ENCODE assay signal across 9 mouse cellular contexts in the genomic region with DNA sequence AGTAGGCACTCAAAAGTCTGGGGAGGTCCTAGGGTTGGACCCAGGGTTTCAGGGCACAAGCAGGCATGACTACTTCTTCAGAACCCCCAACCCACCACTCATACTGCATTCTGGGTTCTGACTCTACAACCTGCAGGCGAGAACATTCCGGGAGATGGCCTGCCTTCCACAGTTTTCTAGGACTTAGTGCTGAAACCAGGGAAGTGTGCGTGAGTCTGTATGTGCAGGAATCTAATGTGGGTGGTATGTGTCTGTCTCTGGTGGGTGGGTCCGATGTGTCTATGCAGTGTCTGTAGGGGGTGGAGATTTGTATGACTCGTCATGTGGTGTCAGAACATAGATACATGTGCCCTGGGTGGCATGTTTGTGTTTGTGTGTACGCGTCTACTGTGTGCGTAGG. TPM values are rescaled to one million over a fixed set of nuclear protein-coding genes. Genes with fewer than 3 reads are reported as not detected.
DNase-seq lines count a peak whose midpoint lies in the region; ATAC-seq lines count a peak whose summit lies in the region.
"Had no signal": no experiment of that assay in that cellular context is flagged by ENCODE, and none has a peak within 500 bp of the region (broad histone marks: within the 10 kb centered on the region; RNA-seq: fewer than 3 reads in every experiment).

No protein-coding gene starts in this region.

- no peak for ATAC-seq in heart, embryonic 13.5 days (ENCODE audit: extremely low read depth, insufficient number of reproducible peaks, low FRiP score, low TSS enrichment)
- ATAC-seq in midbrain, embryonic 11.5 days (ENCODE audit: low FRiP score): no peak
- ATAC-seq in cerebellum, adult (ENCODE audit: insufficient number of reproducible peaks, low FRiP score, low TSS enrichment): no peak
- ATAC-seq: CD4-positive, CD25-positive, alpha-beta regulatory T cell, adult 4 months had no signal

- peak overlapping the region; percentile 85 for H3K4me2 ChIP-seq in heart, embryonic 13.5 days
- peak overlapping the region; percentile 77 for H3K4me2 ChIP-seq in midbrain, embryonic 11.5 days

- peak overlapping the region; percentile 63 for H3K4me3 ChIP-seq in heart, embryonic 13.5 days
- peak overlapping the region; percentile 87 for H3K4me3 ChIP-seq in embryonic facial prominence, embryonic 10.5 days
- peak overlapping the region; percentile 83 for H3K4me3 ChIP-seq in hindbrain, embryonic 10.5 days
- H3K4me3 ChIP-seq in midbrain, embryonic 11.5 days (ENCODE audit: low read depth, low read length): 0 out of 2 replicates have a peak overlapping the region, but pooled peaks have one; percentile 13

- peaks cover 78% of the 10 kb centered on the region for H3K4me1 ChIP-seq in heart, embryonic 13.5 days
- peaks cover 55% of the 10 kb centered on the region for H3K4me1 ChIP-seq in embryonic facial prominence, embryonic 10.5 days
- peaks cover 53% of the 10 kb centered on the region for H3K4me1 ChIP-seq in hindbrain, embryonic 10.5 days (replicated peaks)
- H3K4me1 ChIP-seq in midbrain, embryonic 11.5 days (ENCODE audit: control insufficient read depth, insufficient read depth, low read length): peaks cover 36% of the 10 kb centered on the region

- H3K27ac ChIP-seq in heart, embryonic 13.5 days (replicated peaks): peak overlapping the region; percentile 95
- H3K27ac ChIP-seq in embryonic facial prominence, embryonic 10.5 days (replicated peaks): peak overlapping the region; percentile 100
- H3K27ac ChIP-seq in hindbrain, embryonic 10.5 days: peak overlapping the region; percentile 98
- H3K27ac ChIP-seq in midbrain, embryonic 11.5 days (ENCODE audit: low read depth, low read length): no peak overlapping the region

- peak overlapping the region; percentile 89 for H3K9ac ChIP-seq in heart, embryonic 13.5 days
- peak overlapping the region; percentile 99 for H3K9ac ChIP-seq in midbrain, embryonic 11.5 days (ENCODE audit: low read length)

- 76% methylated on average over 8 of the region's 8 CpGs for WGBS in heart, embryonic 13.5 days
- WGBS in embryonic facial prominence, embryonic 10.5 days: 92% methylated on average over 8 of the region's 8 CpGs
- WGBS in hindbrain, embryonic 10.5 days: 90% methylated on average over 8 of the region's 8 CpGs
- 92% methylated on average over 8 of the region's 8 CpGs for WGBS in midbrain, embryonic 11.5 days

- H3K9me3 ChIP-seq in heart, embryonic 13.5 days: no peaks in the 10 kb centered on the region
- no peaks in the 10 kb centered on the region for H3K9me3 ChIP-seq in embryonic facial prominence, embryonic 10.5 days
- H3K9me3 ChIP-seq in hindbrain, embryonic 10.5 days: no peaks in the 10 kb centered on the region
- no peaks in the 10 kb centered on the region for H3K9me3 ChIP-seq in midbrain, embryonic 11.5 days (ENCODE audit: control insufficient read depth, low read length)

- DNase-seq in heart, postnatal 4 days: no peak
- no peak for DNase-seq in embryonic facial prominence, embryonic 10.5 days (ENCODE audit: low spot score)
- no peak for DNase-seq in hindbrain, embryonic 10.5 days (ENCODE audit: low spot score)
- DNase-seq in midbrain, embryonic 11.5 days (ENCODE audit: low spot score, missing footprints): no peak
- DNase-seq in thymus, postnatal 25 days: no peak
- DNase-seq in spleen, postnatal 36 days (ENCODE audit: low spot score in 2 of 2): no peak

- H3K36me3 ChIP-seq in heart, embryonic 13.5 days: peaks cover 26% of the 10 kb centered on the region
- peaks cover 48% of the 10 kb centered on the region for H3K36me3 ChIP-seq in embryonic facial prominence, embryonic 10.5 days (replicated peaks)
- peaks cover 53% of the 10 kb centered on the region for H3K36me3 ChIP-seq in hindbrain, embryonic 10.5 days
- peaks cover 17% of the 10 kb centered on the region for H3K36me3 ChIP-seq in midbrain, embryonic 11.5 days (ENCODE audit: control insufficient read depth, insufficient read depth, low read length)

- no peaks in the 10 kb centered on the region for H3K27me3 ChIP-seq in heart, embryonic 13.5 days (replicated peaks)
- no peaks in the 10 kb centered on the region for H3K27me3 ChIP-seq in embryonic facial prominence, embryonic 10.5 days (replicated peaks; ENCODE audit: low read depth, poor library complexity, severe bottlenecking)
- H3K27me3 ChIP-seq in hindbrain, embryonic 10.5 days (ENCODE audit: insufficient read depth, poor library complexity, severe bottlenecking): no peaks in the 10 kb centered on the region
- no peaks in the 10 kb centered on the region for H3K27me3 ChIP-seq in midbrain, embryonic 11.5 days (ENCODE audit: control insufficient read depth, insufficient read depth, low read length)

RNA-seq across cellular contexts. Expression of gene Plxnb1, which starts 3.2 kb away (rescaled TPM):
- 7.1 and 8.2 TPM in 2 replicates for polyA plus RNA-seq in heart, embryonic 13.5 days (2015; fragmentation: Nextera tagmentation; extraction: Ambion mirVana)
- total RNA-seq in heart, postnatal 4 days (2021): 10 to 100 TPM; 31.0 to 31.5 TPM
- 24.8 and 28.6 TPM in 2 replicates for polyA plus RNA-seq in embryonic facial prominence, embryonic 10.5 days (2016; fragmentation: Nextera tagmentation; extraction: Ambion mirVana)
- 26.8 and 34.4 TPM in 2 replicates for polyA plus RNA-seq in hindbrain, embryonic 10.5 days (2016; fragmentation: Nextera tagmentation; extraction: Ambion mirVana)
- 17.1 and 17.7 TPM in 2 replicates for polyA plus RNA-seq in midbrain, embryonic 11.5 days (2014; fragmentation: Nextera tagmentation; extraction: Ambion mirVana)

RNA-seq across cellular contexts. Expression of gene Tma7, which starts 16.0 kb away (rescaled TPM):
- 568 and 620 TPM in 2 replicates for polyA plus RNA-seq in heart, embryonic 13.5 days (2015; fragmentation: Nextera tagmentation; extraction: Ambion mirVana)
- total RNA-seq in heart, postnatal 4 days (2021): 100 to 1,000 TPM; 294 to 307 TPM
- 784 and 812 TPM in 2 replicates for polyA plus RNA-seq in embryonic facial prominence, embryonic 10.5 days (2016; fragmentation: Nextera tagmentation; extraction: Ambion mirVana)
- 758 and 785 TPM in 2 replicates for polyA plus RNA-seq in hindbrain, embryonic 10.5 days (2016; fragmentation: Nextera tagmentation; extraction: Ambion mirVana)
- 819 and 852 TPM in 2 replicates for polyA plus RNA-seq in midbrain, embryonic 11.5 days (2014; fragmentation: Nextera tagmentation; extraction: Ambion mirVana)

RNA-seq across cellular contexts. Expression of gene Ccdc51, which starts 16.1 kb away (rescaled TPM):
- 12.4 and 16.7 TPM in 2 replicates for polyA plus RNA-seq in heart, embryonic 13.5 days (2015; fragmentation: Nextera tagmentation; extraction: Ambion mirVana)
- 10 to 100 TPM; 11.5 to 12.2 TPM for total RNA-seq in heart, postnatal 4 days (2021)
- 11.8 and 13.3 TPM in 2 replicates for polyA plus RNA-seq in embryonic facial prominence, embryonic 10.5 days (2016; fragmentation: Nextera tagmentation; extraction: Ambion mirVana)
- 14.4 and 16.1 TPM in 2 replicates for polyA plus RNA-seq in hindbrain, embryonic 10.5 days (2016; fragmentation: Nextera tagmentation; extraction: Ambion mirVana)
- 11.4 and 14.2 TPM in 2 replicates for polyA plus RNA-seq in midbrain, embryonic 11.5 days (2014; fragmentation: Nextera tagmentation; extraction: Ambion mirVana)

RNA-seq across cellular contexts. Expression of gene Atrip, which starts 24.4 kb away (rescaled TPM):
- 16.6 and 18.0 TPM in 2 replicates for polyA plus RNA-seq in heart, embryonic 13.5 days (2015; fragmentation: Nextera tagmentation; extraction: Ambion mirVana)
- total RNA-seq in heart, postnatal 4 days (2021): 10 to 100 TPM; 10.4 to 11.1 TPM
- polyA plus RNA-seq in embryonic facial prominence, embryonic 10.5 days (2016; fragmentation: Nextera tagmentation; extraction: Ambion mirVana): 35.9 and 36.7 TPM in 2 replicates
- 30.5 and 32.1 TPM in 2 replicates for polyA plus RNA-seq in hindbrain, embryonic 10.5 days (2016; fragmentation: Nextera tagmentation; extraction: Ambion mirVana)
- 21.7 and 25.0 TPM in 2 replicates for polyA plus RNA-seq in midbrain, embryonic 11.5 days (2014; fragmentation: Nextera tagmentation; extraction: Ambion mirVana)

RNA-seq across cellular contexts. Expression of gene Trex1, which starts 38.8 kb away (rescaled TPM):
- 7.7 and 10.9 TPM in 2 replicates for polyA plus RNA-seq in heart, embryonic 13.5 days (2015; fragmentation: Nextera tagmentation; extraction: Ambion mirVana)
- 1 to 10 TPM; 9.1 to 9.3 TPM for total RNA-seq in heart, postnatal 4 days (2021)
- polyA plus RNA-seq in embryonic facial prominence, embryonic 10.5 days (2016; fragmentation: Nextera tagmentation; extraction: Ambion mirVana): 8.4 and 10.3 TPM in 2 replicates
- 8.1 and 11.3 TPM in 2 replicates for polyA plus RNA-seq in hindbrain, embryonic 10.5 days (2016; fragmentation: Nextera tagmentation; extraction: Ambion mirVana)
- 7.1 and 7.3 TPM in 2 replicates for polyA plus RNA-seq in midbrain, embryonic 11.5 days (2014; fragmentation: Nextera tagmentation; extraction: Ambion mirVana)

Comparison
In these comparisons a context has a peak if more than half of its experiments do, and no peak if none do; other contexts are left out.
1. H3K4me3 ChIP-seq: peak in every context shown above with its lines; median percentile 87 in embryonic facial prominence, embryonic 10.5 days; 83 in hindbrain, embryonic 10.5 days; 63 in heart, embryonic 13.5 days; 13 in midbrain, embryonic 11.5 days.